Mouse (Mus musculus) ES-Bruce4 (cell line): Measurements from ENCODE around the gene Ogfod2.

Source experiments
- CTCF ChIP-seq: IDR thresholded peaks from one replicate; pipeline ENCODE4 v1.8.1; 2011; ENCODE audit warnings: low read depth, low read length
- EP300 ChIP-seq: IDR thresholded peaks from 2 replicates; pipeline ENCODE4 v1.6.1; 2011; ENCODE audit warnings: low read depth, low read length; ENCODE audit not compliant: insufficient read depth
- POLR2A ChIP-seq: IDR thresholded peaks from one replicate; pipeline ENCODE4 v1.8.1; 2011; ENCODE audit warnings: low read length; ENCODE audit not compliant: insufficient read depth

DNA sequence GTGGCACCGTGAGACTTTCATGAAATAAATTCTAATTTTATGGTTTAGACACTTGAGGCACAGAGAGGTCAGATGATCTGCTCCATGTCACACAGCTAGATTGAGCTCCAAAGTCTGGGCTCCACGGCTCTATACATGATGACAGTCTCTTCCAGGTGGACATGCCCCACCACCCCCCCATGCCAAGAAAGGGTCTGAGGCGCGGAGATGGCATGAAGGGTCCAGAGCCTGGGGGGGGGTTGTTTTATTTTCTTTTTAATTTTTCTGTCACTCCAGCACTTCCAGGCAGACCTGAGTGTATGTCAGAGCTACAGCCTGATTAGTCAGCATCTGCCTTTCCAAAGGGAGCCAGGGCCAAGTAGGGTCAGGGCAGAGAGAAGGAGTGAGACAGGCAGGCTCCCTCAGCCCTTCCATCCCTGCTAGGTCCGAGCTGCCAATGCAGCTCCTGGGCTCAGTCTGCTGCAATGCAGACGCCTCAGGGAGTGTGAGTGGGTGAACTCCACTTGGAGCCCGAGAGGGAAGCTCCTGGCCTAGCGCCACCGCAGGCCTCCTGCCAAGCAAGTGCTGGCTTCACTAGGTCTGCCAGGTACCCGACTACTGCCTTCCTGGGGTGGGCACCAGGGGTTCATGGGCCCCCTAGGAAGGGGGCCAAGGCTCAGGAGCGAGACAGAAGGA is 18.8 kb upstream of the Ogfod2 start:
- TF ChIP-seq POLR2A: no peak
- TF ChIP-seq CTCF: no peak
- no peak for TF ChIP-seq EP300
